Mouse (Mus musculus) lung, adult 2 months (tissue): ENCODE measurements around the gene Adipoq.

Experiments
- CTCF ChIP-seq: fragments of 200-500 bp; IDR thresholded peaks from 2 replicates; pipeline ENCODE4 v1.5.1; 2011; ENCODE audit warnings: mild to moderate bottlenecking, low read length, control low read depth; ENCODE audit not compliant: insufficient read depth
- POLR2A ChIP-seq: fragments of 200-500 bp; IDR thresholded peaks from 2 replicates; pipeline ENCODE4 v1.6.1; 2011; ENCODE audit warnings: low read depth, mild to moderate bottlenecking, control low read depth, low read length, borderline replicate concordance; ENCODE audit errors: extremely low read depth

- TF ChIP-seq CTCF (no peak), POLR2A (no peak)
Observed at GRCm38 (mm10) chr16:23112348-23112747, 34.0 kb upstream of the Adipoq start.
